Mouse (Mus musculus) layer of hippocampus, adult 11-12 months (tissue): ENCODE data around the gene Myl7.
"Not testable (repeated sequence)": the region's sequence is repeated elsewhere in the genome, so short reads cannot be mapped to it uniquely, and the experiment has no call there.

Experiments used
- DNase-seq: peaks from one replicate; pipeline ENCODE4 v3.0.0; 2022; ENCODE audit warnings: low spot score

Gene Myl7

DNA sequence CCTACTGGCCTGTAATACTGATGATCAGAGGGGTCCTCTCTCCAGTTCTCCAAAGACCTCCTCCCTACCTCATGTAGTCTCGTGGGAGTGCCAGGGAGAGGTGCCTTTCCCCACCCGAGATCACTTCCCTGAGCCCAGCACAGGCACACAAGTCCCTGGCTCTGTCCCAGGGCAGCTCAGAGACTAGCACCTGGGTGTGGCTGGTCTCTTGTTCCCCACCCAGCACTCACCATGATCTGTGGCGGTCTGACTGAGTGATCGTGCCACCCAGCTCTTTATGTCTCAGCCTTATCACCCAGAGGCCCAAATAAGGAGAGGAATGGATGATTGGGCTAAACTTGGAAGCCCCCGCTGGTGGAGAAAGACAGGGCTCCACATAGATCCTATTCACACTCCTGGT, at the start of gene Myl7:
TSS of gene Myl7 (minus strand) at position 252 of the 400 bp plus-strand sequence.
- no peak for DNase-seq

DNA sequence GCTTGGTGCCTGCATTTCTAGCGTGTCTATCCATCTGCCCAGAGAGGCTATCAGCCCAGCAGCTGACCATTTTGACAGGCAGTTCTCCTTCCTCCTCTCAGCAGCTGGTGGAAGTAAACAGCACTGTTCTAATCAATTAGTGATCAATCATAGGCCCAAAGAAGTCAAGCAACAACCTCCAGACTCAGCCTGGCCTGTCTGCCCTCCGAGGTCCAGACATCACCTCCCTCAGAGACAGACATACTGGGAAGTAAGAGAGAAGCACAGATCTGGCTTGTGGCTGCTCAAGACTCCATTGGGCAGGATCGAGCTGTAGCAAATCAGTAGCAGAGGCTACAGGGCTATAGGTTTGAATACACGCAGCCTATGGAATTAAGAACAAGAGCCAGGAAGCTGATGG, 49.2 kb upstream of the Myl7 start:
- DNase-seq, result no peak

DNA sequence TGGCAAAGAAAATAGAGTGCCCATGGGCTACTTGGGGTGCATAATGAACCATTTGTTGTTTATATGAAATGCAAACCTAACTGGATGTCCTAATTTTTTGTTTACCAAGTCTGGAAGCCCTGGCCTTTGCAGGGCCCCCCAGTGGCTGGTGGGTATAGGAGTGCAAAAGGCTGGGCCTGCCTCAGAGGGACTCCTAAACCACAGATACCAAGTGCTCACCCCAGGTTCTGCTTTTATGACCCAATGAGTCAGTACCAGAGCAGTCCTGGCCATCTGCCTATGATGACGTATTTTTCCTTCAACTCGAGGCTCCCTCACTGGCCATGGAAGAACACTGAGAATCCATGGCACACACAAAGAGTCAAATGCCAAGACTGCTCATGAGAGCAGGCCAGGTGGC, 46.5 kb upstream of the Myl7 start:
- no peak for DNase-seq

DNA sequence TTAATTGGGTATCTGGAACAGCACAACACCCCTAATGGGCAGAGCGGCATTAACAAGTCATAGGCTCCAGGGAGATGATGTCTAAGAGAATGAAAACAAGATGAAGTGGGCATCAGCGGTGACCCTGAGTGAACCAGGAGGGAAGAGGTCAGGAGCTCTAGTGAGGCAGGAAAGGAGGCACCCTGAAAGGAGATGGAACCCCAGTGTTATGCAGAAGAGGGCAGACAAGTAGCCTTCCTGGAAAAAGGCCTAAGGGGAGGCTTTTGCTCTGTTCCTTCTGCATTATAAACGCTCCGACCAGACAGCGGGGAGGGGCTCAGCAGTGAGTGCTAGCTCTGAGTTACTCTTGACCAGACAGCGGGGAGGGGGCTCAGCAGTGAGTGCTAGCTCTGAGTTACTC, 44.4 kb upstream of the Myl7 start:
- no peak for DNase-seq

DNA sequence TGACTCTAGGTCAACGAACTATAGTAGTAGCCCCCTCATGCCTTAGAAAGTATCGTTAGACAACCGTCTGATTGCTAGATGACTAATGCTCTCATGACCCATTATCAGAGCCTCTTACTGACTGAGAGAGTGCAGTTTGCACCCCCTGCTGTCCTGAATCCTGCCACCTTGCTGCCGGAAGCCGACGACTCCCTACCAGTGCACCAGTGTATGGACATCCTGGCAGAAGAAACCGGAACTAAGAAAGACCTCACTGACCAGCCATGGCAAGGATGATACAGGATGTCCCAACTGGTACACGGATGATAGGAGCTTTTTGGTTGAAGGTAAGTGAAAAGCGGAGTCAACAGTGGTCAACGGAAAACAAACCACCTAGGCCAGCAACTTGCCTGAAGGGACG, 35.9 kb upstream of the Myl7 start:
- DNase-seq, result not testable (repeated sequence)

DNA sequence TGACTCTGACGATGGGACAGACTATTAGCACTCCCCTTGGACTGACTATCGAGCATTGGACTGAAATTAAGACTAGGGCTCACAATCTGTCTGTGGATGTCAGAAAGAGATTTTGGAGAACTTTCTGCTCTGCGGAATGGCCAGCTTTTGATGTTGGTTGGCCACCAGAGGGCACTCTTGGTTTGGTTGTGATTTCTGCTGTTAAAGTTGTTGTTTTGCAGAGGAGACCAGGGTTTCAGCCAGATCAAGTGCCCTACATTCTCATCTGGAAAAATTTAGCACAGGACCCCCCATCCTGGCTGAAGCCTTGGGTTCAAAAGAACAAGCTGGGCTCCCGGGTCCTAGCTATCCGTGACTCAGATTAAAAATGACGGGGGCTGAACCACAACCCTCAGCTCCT, 33.4 kb upstream of the Myl7 start:
- not testable (repeated sequence) for DNase-seq

DNA sequence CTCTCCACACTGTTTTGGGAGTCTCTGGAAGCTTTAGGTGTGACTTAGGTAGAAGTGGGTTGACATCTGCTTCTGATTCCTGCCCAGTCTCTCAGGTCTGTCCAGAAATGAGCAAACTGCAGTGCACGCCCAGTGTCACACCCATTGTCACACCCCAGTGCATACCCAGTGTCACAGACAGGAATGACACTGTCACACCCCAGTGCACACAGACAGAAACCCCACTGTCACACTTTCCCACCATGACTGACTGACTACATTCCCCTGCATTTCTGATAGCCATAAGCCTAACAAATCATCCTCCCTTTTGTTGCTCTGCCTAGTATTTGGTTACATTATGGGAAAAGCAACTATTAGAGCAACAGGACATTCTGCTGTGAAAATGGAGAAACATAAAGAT, 32.0 kb upstream of the Myl7 start:
- DNase-seq, result no peak

DNA sequence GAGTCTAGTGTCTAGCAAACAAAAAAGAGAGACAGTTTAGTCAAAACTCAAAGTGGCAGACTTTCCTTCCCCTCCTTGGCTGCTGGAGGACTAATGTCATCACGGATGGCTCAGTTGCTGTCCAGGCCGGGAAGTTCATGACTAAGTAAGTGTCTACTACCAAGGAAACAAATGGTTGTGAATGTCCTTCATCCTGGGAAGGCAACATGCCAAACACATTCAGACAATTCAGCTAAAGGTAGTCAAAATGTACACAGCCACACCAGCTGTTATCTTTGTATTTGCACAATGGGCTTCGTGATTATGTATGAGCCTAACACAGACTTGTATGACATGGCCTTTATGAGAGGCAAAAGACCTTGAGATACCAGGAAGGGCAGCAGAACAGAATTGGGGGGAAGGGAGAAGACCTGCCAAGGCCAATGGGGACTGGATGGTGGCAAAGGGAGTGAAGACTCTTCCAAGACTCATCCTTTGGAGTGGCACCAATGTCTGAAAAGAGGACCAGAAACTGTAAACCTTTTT, 28.2 kb upstream of the Myl7 start:
- DNase-seq, result no peak

DNA sequence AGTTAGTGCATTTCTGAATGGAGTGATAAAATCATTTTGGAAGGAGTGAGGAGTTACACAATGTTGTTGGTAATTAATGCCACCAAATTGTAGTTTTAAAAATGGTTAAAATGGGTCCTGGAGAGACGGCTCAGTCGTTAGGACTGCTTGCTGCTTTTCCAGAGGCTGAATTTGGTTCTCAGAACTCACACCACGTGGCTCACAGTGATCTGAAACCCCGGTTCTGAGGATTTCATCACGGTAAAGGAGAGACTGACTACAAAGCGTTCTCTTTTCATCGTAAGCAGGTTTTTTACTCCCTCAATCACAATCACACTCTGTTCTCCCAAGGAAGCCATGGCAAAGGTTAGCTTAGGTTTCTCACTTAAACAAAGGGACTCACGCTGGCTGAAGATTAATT, 26.1 kb upstream of the Myl7 start:
- DNase-seq, result no peak

DNA sequence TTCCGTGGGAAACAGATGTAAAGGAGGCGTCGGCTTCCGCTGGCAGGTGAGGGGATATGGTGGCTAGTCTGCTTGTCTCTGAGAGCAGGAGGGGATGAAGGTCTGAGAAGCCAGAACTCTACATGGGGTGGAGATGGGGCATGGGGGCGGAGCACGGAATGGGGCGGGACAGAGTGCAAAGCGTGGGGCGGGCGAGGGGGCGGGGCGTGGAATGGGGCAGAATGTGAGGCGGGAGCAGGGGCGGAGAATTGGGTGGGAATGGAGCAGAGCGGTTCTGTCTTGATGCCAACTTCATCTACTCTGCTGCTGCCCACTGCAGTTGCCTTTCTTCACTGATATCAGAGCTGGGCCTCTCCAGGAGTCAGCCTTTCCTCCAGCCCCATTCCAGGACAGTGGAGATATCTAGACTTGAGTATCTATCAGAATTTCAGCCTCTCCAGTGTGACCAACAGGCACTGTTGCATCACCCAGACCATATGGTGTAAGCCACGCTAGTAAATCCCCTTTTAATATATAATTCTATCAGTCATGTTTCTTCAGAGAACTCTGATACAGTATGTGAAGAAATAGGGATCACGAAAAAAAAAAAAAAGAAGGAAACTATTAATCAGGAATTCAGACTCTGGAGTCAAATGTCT, 21.9 kb upstream of the Myl7 start:
- no peak for DNase-seq

DNA sequence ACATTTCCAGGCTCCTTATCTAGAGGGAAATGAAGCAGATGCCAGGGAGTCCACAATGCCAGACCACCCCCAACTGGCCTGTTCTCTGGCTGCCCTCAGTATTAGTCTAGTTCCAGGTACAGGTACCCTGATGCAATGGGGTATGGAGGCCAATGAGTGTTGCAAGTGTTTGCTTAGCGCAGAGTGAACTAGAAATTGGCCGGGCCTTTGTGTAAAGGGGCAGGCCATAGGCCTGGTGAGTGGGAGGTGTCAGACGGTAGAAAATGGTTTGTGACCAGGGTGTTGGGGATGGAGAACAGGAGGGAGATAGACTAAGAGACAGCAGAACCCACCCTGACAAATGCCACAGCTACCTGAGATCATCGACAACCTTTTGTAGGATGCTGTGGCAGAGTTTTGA, 21.0 kb upstream of the Myl7 start:
- DNase-seq, result no peak

DNA sequence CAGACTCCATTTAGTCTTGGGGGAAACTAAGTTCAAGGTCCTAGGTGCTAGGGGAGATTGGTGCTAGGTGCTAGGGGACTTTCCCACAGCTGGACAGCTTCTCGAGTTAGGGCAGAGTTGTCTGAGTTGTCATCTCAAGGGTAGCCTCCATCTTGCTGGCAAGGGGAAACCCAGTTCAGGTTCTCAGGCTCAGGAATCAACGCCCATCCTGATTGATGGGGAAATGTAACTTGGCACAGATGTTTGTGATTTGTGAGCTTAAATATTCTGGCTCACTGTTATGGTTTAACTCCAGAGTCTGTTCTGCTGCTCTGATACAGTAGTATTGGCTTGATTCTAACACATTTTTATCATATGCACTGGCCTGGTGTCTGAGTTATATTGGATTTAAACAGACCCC, 19.5 kb upstream of the Myl7 start:
- no peak for DNase-seq

DNA sequence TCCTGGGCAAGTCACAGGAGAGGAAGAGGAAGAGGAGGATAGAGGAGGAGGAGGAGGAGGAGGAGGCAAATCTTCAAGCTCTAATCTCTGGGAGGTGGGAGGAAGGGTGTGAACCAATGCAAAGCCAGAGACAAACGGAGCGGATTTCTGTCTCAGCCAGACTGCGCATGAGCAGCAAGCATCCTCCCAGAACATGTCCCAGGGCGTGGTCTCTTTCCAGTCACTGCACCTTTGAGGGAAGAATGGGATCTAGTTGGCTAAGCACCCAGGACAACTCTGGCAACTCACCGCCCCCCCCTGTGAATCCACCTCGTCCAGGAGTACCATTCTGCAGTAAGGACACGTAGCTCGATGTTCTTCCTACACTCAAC, 17.6 kb upstream of the Myl7 start:
- no peak for DNase-seq

DNA sequence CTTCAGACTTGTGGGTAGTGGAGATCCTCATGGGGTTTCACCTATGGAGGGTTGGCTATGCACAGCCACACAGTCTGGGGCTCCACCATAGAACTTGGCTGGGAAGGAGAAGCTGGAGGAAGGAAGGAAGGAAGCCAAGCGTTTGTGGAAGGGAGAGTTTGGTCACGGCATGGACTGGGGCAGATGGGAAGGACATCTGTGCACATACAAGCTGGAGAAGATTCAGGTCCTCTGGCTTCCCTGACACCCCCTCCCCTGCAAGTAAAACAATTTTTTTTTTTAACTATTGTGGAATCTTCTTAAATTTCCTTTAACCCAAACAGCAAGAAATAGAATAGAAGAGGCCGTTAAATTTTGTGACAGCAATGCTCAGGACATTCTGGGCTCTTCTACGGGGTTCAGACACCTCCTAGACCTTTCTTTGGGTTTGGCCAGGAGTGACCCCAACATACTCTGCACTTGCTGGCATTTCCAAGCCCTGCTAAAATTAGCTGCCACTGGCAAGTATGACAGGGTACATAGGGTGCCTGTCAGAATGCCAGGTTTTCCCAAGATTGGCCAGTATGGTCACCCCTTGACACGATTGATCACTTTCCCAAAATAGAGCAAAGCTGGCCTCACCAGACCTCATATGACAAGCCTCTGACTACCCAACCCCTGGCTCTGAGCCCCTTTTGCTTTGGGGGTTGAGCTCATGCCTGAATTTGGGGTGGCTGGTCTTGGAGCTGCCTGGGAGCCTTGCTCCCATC, 17.0 kb upstream of the Myl7 start:
- no peak for DNase-seq

DNA sequence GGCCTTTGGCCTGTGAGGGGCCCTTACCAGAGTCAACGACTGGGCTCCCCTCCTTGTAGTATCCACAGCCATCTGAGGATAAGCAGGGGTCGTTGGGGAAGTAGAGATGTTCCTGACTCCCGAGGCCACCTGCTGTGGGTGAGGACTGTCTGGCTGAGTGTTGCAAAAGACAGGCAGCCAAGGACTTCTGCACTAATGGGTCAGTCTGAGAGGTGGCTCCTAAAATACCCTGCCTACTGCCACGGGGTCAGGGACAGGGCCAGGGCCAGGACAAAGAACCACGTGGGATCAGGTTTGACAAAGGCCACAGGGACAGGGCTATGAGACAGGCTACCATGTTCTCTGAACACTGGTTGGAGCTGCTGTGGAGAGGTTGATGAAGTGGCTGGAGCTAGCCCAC, 16.4 kb upstream of the Myl7 start:
- DNase-seq, result no peak

DNA sequence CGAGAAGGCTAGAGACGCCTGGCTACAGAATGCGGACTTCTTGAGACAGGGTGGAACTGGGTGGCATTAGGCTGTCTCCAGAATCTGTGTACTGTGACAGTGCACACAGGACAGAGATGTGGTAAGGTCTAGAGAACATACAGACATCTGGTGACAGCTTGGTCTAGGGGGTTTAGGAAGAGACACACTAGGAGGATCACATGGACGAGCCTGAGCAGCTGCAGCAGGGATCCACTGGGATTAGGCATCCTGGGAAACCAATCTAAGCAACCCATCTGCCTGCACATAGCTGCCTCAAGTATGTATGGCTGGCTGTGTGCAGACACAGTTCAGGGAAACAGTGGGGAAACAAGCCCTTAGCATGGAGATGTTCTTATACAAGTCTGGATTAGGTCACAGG, 15.4 kb upstream of the Myl7 start:
- no peak for DNase-seq

DNA sequence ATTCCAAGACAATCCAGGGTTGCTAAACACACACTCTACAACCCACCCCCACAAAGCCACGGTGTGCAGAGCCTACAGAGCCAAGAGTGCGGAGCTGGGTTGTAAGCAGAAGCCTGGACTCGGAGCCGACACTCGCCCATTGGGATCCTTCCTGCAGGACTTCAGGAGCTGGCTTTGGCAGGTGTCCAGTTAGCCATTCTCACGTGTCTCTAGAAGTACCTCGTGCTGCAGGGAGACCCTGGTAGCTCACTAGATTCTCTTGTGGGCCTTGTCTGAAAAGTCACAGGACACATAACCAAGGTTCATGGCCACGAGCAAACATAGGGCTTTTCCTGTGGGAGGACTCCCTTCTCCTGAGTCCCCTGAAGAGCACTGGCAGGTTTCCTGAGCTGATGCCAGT, 14.7 kb upstream of the Myl7 start:
- DNase-seq, result no peak

DNA sequence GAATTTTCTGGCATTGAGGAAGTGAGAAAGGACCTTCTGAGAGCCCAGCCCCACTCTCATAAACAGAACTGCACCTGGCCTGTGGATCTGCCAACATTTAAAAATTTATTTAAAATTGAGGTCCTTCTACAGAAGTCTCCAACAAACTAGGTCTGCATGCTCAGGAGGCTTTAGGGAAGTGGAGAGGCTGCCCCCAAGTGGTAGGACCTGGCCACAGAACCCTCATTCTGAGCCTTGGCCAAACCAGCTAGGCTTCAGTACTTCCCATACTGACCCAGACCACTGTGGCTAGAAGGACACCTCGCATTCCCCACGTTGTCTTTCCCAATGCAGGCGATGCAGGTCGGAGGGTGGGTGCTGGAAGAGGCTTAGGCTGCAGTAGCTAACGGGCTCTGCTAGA, 14.1 kb upstream of the Myl7 start:
- DNase-seq, result peak; percentile 78

DNA sequence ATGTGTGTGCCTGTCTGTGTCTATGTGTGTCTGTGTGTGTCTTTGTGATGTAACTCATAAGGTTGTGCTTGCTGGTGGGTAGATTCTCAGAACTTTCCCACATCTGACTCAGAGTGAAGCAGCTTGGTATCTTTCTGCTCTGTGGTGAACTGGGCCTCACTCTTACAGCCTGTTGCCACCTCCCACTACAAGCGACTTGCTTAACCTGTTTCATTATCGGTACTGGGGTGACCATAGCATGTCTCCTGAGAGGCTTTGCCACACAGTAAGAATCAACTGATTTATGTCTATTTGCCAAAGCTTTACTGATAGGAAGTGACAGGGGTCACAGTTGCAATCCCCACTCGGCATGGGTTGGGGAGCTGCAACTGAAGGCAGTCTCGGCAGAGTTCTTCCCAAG, 10.1 kb upstream of the Myl7 start:
- no peak for DNase-seq

DNA sequence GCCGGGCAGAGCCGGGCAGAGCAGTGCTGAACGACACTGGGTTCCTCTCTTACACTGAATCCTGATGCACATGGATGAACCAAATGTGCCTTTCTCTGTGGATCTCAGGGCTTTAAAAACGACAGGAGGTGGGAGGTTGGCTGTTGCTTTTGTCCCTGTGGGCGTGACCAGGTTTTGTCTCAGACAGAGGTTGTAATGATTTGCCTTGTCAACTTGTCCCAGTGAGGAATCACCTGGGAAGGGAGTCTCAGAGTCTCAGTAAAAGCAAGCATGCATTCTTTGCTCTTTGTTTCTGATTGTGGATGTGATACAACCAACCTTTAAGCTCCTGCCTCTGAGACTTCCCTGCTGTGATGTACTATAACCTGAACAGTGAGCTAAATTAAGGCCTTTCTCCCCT, 8.5 kb upstream of the Myl7 start:
- DNase-seq, result no peak

DNA sequence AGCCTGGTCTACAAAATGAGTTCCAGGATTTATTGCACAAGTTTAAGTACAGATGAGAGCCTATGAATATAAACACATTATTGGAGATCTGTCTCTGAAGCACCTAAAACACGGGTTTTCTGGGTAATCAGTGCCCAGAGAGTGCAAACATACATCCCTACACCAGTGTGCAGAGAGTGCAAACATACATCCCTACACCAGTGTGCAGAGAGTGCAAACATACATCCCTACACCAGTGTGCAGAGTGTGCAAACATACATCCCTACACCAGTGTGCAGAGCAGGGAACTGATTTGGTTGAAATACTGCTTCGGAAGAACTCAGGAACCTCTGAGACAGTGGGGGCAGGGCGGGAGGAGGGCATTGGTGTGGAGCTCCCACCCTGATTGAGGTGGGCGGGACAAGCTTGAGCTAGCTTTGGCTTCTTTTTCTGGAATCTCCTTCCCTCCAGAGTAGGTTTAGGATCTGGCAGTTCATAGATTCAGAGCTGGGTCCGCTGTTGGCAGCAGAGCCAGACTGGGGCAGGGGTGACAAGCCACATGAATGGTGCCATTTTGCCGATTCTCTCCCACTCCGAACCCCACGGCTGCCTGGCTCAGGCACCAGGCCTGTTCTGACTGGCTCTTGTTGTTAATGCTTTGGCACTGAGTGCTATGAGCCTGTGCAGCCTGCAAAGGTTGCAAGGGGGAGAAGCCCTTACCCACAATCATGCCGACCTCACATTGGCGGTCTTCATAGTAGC, 7.4 kb upstream of the Myl7 start:
- no peak for DNase-seq

DNA sequence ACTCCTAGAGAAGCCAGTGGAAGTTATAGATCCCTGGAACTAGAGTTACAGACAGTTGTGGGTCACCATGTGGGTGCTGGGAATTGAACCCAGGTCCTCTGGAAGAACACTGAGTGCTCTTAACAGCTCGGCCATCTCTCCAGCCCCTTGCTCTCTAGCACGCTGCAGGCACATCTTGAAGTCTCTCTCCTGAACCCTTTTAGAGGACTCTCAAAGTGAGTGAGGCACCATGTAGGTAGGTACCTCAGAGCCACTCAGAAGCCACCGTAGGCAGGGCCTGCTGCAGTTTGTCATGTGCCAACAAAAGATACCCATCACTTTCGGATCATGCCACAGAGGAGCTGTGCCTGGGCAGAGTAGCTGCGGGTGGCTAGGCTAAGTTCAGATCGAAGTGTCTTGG, 6.3 kb upstream of the Myl7 start:
- no peak for DNase-seq

DNA sequence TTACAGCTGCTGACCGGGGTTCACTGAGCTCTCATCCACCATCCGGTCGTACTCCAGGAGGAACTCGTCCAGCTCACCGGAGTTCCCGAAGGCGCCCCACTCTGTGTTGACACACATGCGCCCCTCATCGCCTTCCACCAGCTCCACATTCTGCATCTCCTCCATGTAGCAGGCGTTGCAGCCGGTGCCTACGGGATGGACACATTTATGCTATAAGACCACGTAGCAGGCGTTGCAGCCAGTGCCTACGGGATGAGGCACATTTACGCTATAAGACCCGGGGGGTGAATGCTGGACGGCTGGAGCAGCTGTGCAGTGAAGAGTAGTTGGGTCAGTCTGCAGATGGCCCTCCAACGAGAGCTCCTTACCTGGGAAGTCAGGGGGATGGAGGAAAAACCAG, 5.8 kb upstream of the Myl7 start:
- no peak for DNase-seq
